Mouse (Mus musculus) forebrain, embryonic 16.5 days (tissue): ENCODE measurements at regions not wholly inside any gene's neighbourhood (a gene's known extent, or its start where the extent isn't known, plus 50 kb on each side); places are given as distances from the start of the nearest gene placed in this dataset.

ENCODE experiments used
- ATAC-seq: fragments of 200-750 bp; cut with Nextera tagmentation; 2 replicates; pipeline ENCODE4 v1.8.0; 2017; ENCODE audit warnings: mild to moderate bottlenecking, moderate library complexity
- H3K27ac ChIP-seq: fragments of 300-500 bp; sonication (generic); 2 replicates; pipeline ENCODE4 v1.5.1; 2014; ENCODE audit warnings: low read length, control low read depth
- H3K27me3 ChIP-seq: fragments of 300-500 bp; sonication (generic); replicated peaks from 2 replicates; pipeline ENCODE4 v1.6.1; 2014; ENCODE audit warnings: low read length; ENCODE audit not compliant: control insufficient read depth, insufficient read depth
- H3K36me3 ChIP-seq: fragments of 300-500 bp; sonication (generic); 2 replicates; pipeline ENCODE4 v1.6.1; 2014; ENCODE audit not compliant: control insufficient read depth, insufficient read depth
- H3K4me1 ChIP-seq: fragments of 300-500 bp; sonication (generic); replicated peaks from 2 replicates; pipeline ENCODE4 v1.6.1; 2014; ENCODE audit warnings: low read length; ENCODE audit not compliant: control insufficient read depth, insufficient read depth
- H3K4me2 ChIP-seq: fragments of 300-500 bp; sonication (generic); 2 replicates; pipeline ENCODE4 v1.6.1; 2014; ENCODE audit warnings: mild to moderate bottlenecking, low read length, control low read depth
- H3K4me3 ChIP-seq: fragments of 300-500 bp; sonication (generic); replicated peaks from 2 replicates; pipeline ENCODE4 v1.5.1; 2014; ENCODE audit warnings: mild to moderate bottlenecking, low read length, control low read depth
- H3K9ac ChIP-seq: fragments of 300-500 bp; sonication (generic); replicated peaks from 2 replicates; pipeline ENCODE4 v1.6.1; 2014; ENCODE audit warnings: low read depth, low read length, control low read depth
- H3K9me3 ChIP-seq: fragments of 300-500 bp; sonication (generic); 2 replicates; pipeline ENCODE4 v1.6.1; 2016; ENCODE audit warnings: low read length; ENCODE audit not compliant: control insufficient read depth
- WGBS: fragments of 180-500 bp; shearing (Covaris S2); extraction: QIAGEN DNeasy Blood & Tissue Kit; methylation state at CpG from one replicate; pipeline ENCODE4 v1.1.7; 2014; 5-methylcytosine and 5-hydroxymethylcytosine counted together

DNA sequence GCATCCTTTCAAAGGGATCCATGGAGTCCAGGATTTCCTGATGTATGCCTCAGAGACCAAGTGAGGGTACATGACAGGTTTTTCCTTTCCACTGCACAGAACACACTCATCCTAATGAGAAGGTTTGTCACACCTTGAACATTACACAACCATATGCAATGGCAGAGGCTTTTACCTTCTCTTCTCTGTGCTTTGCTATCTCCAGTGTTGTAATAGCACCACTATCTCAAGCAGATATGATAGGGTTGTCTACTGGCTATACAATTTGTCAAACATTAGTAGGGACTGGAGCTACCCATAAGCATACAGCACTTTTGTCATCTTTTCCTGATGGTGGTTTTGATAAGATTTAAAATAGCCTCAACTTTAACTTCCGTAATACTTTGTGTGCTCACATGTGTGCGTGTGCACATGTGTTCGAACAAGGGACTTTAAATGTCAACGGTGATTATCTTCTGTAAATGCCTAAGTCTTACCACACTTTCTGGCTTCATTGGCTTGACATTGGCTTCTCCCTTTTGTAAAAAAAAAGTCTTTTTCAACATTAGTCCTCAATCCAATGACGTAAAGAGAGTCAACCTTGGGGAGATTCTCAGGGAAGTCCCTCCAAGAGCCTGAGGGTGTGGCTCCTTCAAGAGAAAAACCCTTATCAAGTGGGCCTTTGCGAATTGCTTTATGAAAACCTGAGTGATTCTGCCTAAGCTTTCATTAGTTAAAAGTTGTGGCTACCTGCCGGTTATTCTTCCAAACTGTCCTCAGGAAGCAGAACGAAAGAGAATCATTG is 513.1 kb upstream of the 4930412O13Rik start:
- no peaks in the 10 kb centered on the region for H3K36me3 ChIP-seq
- H3K9ac ChIP-seq = no peak overlapping the region
- no peaks in the 10 kb centered on the region for H3K27me3 ChIP-seq
- H3K9me3 ChIP-seq = no peaks in the 10 kb centered on the region
- no peak overlapping the region for H3K27ac ChIP-seq
- no peak overlapping the region for H3K4me3 ChIP-seq
- ATAC-seq = no peak
- no peaks in the 10 kb centered on the region; the same call in 1 of the 2 replicates for H3K4me1 ChIP-seq
- H3K4me2 ChIP-seq = no peak overlapping the region
- 93% methylated on average over 8 of the region's 8 CpGs for WGBS

DNA sequence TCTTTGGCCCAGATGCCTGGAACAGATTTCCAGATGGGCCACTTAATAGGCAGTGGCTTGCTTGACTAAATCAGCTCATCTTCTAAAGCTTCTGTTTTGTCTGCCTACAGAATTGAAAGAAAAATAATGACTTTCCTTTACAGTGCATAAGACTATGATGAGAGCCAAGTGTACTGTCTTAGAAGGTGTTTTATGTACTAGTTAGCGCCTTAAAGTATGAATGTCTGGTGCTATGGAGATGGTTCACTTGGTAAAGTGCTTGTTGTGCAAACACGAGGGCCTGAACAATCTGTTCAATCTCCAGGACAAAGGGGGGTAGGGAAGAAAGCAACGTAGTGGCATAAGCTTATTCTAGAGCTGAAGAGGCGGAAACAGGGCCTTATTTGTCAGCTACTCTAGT is 511.5 kb upstream of the 4930412O13Rik start:
- H3K9ac ChIP-seq = no peak overlapping the region

DNA sequence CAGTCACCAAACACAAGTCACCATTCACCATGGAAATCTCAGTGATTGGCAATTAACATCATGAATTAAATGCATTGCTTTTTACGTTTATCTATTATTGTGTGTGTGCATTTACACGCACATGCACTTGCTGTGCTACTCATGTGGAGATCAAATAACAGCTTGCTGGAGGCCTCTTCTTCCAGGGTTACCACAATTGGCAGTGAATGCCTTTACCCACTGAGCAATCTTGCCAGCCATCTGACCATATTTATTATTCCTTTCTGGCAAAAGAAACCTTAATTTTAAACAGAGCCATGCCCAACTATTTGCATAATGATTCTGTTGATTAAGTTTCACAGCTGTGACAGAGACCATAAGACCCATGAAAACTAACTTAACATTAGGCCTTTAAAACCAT is 494.5 kb upstream of the 4930412O13Rik start:
- no peaks in the 10 kb centered on the region for H3K9me3 ChIP-seq
- H3K9ac ChIP-seq = no peak overlapping the region
- no peak overlapping the region for H3K4me3 ChIP-seq
- no peaks in the 10 kb centered on the region for H3K4me1 ChIP-seq
- H3K4me2 ChIP-seq = no peak overlapping the region
- WGBS = 32% methylated on average over 2 of the region's 2 CpGs
- no peaks in the 10 kb centered on the region for H3K27me3 ChIP-seq
- H3K36me3 ChIP-seq = no peaks in the 10 kb centered on the region
- ATAC-seq = peak; percentile 90
- no peak overlapping the region for H3K27ac ChIP-seq

More for the DNA sequence above, 511.5 kb upstream of the 4930412O13Rik start:
- Histone ChIP-seq H3K9me3 (no peaks in the 10 kb centered on the region), H3K4me2 (no peak overlapping the region), H3K36me3 (no peaks in the 10 kb centered on the region), H3K4me1 (no peaks in the 10 kb centered on the region; the same call in 1 of the 2 replicates), H3K27me3 (no peaks in the 10 kb centered on the region), H3K4me3 (no peak overlapping the region), H3K27ac (no peak overlapping the region)
- 52% methylated on average over 4 of the region's 4 CpGs for WGBS
- ATAC-seq = peak; percentile 57

DNA sequence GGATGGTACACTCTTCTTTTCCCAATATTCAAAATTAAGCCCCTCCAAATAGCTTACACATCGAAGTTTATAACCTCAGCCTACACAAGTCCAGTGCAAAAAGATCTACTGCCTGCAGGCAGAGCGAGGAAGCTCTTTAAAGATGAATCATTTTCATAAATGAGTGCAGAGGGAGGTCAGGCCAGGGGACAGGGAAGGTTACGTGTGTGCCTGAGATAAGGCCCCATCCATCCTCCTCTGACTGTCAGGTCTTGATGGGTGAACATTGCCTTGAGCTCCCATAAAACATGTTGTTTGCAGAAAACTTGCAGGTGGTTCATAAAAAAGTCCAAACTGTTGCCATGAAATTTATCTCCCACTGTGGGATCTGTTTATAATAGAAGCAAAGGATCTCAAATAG is 493.0 kb upstream of the 4930412O13Rik start:
- ATAC-seq = no peak
- 95% methylated on average over 3 of the region's 3 CpGs for WGBS

DNA sequence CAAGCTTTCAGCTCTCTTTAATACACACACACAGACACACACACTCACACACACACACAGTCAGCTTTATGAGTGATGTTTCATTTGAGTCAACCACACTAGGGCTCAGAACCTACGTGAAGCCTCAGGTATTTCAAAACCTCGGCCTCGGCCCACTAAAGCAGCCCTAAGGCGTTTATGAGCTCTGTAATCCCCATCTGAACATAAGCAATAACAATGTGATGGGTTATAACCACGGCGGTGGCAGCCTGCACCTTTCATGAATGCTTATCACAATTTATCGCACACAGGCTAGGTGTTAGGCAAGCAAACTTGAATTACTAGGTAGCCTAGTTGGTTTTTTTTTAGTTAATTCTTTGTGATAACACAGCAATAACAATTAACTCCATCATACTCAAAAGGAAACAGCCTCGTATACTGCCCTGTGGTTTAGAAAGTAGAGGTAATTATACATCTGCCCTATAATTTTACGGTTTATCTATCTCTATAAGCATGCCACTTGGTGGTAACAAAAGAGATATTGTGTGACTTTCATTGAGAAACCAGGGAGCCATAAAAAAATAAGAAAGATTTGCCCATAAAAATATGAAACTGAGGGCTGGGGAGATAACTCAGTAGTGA is 485.6 kb upstream of the 4930412O13Rik start:
- H3K9me3 ChIP-seq = no peaks in the 10 kb centered on the region
- H3K4me1 ChIP-seq = no peaks in the 10 kb centered on the region
- H3K4me2 ChIP-seq = no peak overlapping the region
- no peak overlapping the region for H3K27ac ChIP-seq
- H3K27me3 ChIP-seq = no peaks in the 10 kb centered on the region
- no peak overlapping the region for H3K9ac ChIP-seq
- H3K4me3 ChIP-seq = no peak overlapping the region
- no peaks in the 10 kb centered on the region for H3K36me3 ChIP-seq
- WGBS = 88% methylated on average over 9 of the region's 9 CpGs
- ATAC-seq = no peak

More for the DNA sequence above, 493.0 kb upstream of the 4930412O13Rik start:
- H3K27me3 ChIP-seq = no peaks in the 10 kb centered on the region
- H3K9ac ChIP-seq = no peak overlapping the region
- no peak overlapping the region for H3K4me2 ChIP-seq
- H3K27ac ChIP-seq = no peak overlapping the region
- H3K4me1 ChIP-seq = no peaks in the 10 kb centered on the region
- no peaks in the 10 kb centered on the region for H3K9me3 ChIP-seq
- no peaks in the 10 kb centered on the region for H3K36me3 ChIP-seq
- no peak overlapping the region for H3K4me3 ChIP-seq

DNA sequence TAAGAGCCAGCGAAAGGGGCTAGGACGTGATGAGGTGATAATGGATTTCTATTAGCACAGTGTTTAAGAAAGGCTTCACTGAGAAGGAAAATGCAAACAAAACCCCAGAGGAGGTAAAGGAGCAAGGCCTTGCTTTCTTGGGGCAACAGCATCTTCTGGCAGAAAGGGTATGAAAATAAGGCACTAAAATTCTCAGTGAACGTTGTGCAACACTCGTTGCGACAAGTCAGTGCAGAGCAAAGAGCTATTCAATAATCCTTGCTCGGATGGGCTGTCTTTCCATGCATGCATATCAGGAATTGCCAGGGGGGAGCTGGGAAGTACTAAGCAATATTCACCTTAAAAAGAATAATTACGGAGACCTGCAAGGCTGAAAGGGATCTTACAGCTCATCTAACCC is 479.6 kb upstream of the 4930412O13Rik start:
- Histone ChIP-seq H3K9ac (no peak overlapping the region), H3K4me1 (no peaks in the 10 kb centered on the region), H3K36me3 (no peaks in the 10 kb centered on the region), H3K9me3 (no peaks in the 10 kb centered on the region), H3K27ac (no peak overlapping the region), H3K4me3 (no peak overlapping the region), H3K4me2 (no peak overlapping the region), H3K27me3 (no peaks in the 10 kb centered on the region)
- no peak for ATAC-seq
- WGBS = 88% methylated on average over 7 of the region's 7 CpGs

DNA sequence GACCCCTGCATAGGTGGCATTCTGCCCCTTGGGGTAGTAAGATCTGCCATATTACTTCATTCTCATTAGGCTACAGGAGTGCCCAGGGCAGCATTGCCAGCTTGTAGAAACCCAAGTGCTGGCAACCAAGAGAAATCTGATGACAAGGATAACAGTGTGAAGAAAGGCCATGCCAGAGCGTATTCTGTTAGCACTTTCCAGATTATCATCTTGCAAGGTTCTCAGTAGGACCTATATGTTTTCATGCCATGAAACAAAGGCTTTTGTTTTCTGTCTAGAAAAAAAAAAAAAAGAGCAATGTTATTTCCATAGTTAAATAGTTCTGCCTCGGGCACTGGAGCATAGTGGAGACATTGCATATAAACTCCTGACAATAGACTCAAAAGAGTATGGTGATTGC is 478.8 kb upstream of the 4930412O13Rik start:
- Histone ChIP-seq H3K4me3 (no peak overlapping the region), H3K9me3 (no peaks in the 10 kb centered on the region), H3K9ac (no peak overlapping the region), H3K4me1 (no peaks in the 10 kb centered on the region), H3K4me2 (no peak overlapping the region), H3K36me3 (no peaks in the 10 kb centered on the region), H3K27me3 (no peaks in the 10 kb centered on the region), H3K27ac (no peak overlapping the region)
- ATAC-seq = no peak
- WGBS = 53% methylated on average over 2 of the region's 2 CpGs

DNA sequence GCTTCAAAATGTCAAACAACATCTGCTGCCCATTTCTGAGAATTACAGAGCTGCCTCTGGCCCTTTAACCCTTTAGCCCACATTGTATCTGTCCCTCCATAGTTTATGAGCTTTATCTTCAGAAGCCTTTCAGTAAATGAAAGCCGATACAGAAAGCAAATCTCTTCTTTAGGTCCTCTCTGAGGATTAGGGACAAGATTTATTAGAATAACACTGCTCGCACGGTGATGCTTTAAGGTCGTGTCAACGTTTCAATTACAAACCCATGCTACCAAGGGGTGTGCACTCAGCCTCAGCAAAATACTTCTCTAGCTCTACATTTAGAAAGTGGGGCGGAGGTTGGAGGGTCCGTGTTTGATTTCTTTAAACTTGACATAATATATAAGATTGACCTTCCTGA is 472.0 kb upstream of the 4930412O13Rik start:
- 81% methylated on average over 7 of the region's 7 CpGs for WGBS
- no peak overlapping the region for H3K4me3 ChIP-seq
- H3K36me3 ChIP-seq = no peaks in the 10 kb centered on the region
- H3K27me3 ChIP-seq = no peaks in the 10 kb centered on the region
- H3K4me1 ChIP-seq = no peaks in the 10 kb centered on the region
- no peak overlapping the region for H3K27ac ChIP-seq
- no peak overlapping the region for H3K4me2 ChIP-seq
- ATAC-seq = no peak
- H3K9me3 ChIP-seq = no peaks in the 10 kb centered on the region
- H3K9ac ChIP-seq = no peak overlapping the region

DNA sequence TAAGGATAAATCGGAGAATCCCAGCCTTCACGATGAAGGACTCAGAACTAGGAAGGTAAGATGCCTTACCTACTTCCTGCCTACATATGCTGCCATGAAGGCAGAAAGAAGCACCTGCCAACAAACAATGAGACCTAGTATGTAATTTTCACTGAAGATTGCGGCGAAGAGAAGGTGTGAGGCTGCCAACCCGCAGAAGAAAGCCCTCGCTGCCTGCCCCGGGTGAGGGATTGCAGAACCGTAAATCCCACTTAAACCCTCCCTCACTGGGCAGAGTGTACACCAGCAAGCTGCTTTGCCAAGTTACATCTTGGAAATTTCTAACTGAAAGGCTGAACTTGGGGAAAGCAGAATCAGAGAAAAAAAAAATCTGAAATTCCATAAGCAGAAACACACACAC is 458.4 kb upstream of the 4930412O13Rik start:
- ATAC-seq = no peak
- Histone ChIP-seq H3K9ac (no peak overlapping the region), H3K27ac (no peak overlapping the region), H3K4me2 (no peak overlapping the region), H3K27me3 (no peaks in the 10 kb centered on the region), H3K36me3 (no peaks in the 10 kb centered on the region), H3K4me1 (no peaks in the 10 kb centered on the region), H3K4me3 (no peak overlapping the region), H3K9me3 (no peaks in the 10 kb centered on the region)
- WGBS = 71% methylated on average over 8 of the region's 8 CpGs
